Mouse (Mus musculus): Measurements from ENCODE around the gene Ss18l2.

- no peak for TF ChIP-seq CTCF (IDR thresholded peaks at IDR 0.05; ENCODE audit: insufficient read depth, low read depth, low read length)
- TF ChIP-seq POLR2A (IDR thresholded peaks at IDR 0.05; ENCODE audit: insufficient read depth, low read depth, low read length), result no peak
Measured at GRCm38 (mm10) chr9:121663467-121663866, 46.7 kb upstream of the Ss18l2 start.

All from olfactory bulb, adult 2 months (tissue).